Mouse (Mus musculus): Measurements from ENCODE around the gene Ccdc74a.

Ccdc74a gene

DNA sequence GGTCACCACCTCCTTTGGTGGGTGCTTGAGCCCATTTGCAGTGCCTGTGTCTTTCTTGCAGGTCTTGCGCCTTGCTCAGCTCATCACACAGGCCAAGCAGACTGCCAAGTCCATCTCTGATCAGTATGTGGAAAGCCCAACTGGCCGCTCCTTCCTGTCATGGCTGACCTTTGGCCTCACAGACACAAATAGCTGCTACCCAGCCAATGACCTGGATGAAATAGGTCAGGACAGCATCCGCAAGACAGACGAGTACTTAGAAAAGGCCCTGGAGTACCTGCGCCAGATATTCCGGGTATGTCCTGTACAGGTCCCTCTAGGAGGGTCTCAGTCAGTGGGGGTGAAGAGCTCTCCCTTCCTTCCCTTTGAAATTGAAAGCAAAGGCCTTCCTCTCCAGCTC, 5.0 kb upstream of the Ccdc74a start:
- no peak for DNase-seq (ENCODE audit: low read depth, low spot score)

DNA sequence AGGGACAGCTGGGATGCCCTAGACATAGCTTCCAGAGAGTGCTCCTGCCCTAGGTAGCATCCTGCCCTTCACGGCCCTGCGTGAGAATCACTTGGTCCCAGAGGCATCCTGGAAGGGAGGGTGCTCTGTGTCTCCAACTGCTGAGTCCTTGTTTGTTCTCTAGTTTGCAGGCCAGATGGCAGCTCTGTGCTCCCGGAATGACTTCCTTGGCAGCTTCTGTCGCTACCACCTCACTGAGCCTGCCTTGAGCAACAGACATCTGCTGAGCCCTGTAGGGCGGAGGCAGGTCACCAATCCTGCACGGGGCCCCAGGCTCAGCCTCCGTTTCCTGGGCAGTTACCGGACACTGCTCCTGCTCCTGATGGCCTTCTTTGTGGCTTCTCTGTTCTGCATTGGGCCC, 4.0 kb upstream of the Ccdc74a start:
- DNase-seq (ENCODE audit: low read depth, low spot score) = no peak

DNA sequence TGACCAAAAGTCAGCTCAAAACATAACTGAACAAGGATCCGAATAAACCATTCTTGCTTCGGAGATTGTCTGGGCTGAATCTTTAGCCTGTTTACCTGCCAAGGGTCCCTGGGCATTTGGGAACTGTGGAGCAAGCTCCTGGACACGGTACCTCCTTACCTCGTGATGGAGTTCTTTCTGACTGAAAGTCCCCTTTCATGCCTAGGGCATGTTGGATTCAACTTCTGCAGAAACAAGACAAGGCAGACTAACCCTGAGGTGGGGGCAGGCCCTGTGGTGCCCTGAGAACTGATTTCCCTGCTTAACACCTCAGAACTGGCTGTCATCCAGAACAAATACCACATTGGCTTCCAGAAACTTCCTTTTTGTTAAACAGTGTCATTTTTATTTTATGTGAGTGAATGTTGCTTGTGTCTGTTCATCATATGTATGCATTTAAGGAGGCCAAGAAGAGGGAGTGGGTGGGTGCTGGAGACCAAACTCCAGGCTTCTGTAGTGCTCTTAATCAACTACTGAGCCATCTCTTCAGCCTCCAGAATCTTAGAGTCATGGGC, 2.8 kb upstream of the Ccdc74a start:
- DNase-seq (ENCODE audit: low read depth, low spot score) = no peak

GRCm38 (mm10) chr16:17647156-17647555, 886 bp downstream of the Ccdc74a start:
- DNase-seq (ENCODE audit: low read depth, low spot score) = no peak

DNA sequence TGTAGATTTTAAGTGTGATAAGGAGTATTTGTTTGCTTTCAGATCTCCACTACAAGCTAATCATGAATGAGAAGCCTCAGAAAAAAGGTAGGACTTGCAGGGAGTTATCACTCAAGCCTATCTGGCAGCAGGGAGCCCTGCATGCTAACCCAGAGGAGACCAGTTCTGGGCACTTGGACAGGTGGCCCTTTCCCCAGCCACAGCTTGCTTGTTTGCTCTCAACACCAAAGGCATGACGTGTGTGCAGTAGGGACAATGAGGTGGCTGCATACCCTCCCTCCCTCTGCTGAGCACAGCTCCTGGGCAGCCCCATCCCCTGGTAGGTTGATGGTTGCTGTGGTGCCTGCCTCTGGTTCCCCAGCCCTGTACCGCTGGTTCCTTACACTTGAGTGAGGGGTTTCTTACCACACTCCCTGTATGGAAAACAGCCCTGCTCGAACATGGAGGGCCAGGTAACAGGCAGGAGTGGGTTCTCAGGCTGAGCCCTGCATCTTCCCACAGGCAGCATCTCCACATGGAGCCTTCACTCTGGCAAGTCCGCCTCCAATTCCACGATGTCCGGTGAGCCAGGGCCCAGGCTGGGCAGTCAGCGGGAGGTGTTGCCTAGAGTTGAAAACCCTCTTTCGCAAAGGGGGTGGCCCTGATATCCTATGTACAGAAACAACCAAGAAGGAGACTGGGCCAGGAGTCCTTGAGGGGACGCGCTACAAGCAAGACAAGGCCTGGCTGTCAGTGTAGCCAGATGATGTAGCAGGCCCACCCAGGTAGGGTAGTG, 1.5 kb downstream of the Ccdc74a start:
- no peak for DNase-seq (ENCODE audit: low read depth, low spot score)

DNA sequence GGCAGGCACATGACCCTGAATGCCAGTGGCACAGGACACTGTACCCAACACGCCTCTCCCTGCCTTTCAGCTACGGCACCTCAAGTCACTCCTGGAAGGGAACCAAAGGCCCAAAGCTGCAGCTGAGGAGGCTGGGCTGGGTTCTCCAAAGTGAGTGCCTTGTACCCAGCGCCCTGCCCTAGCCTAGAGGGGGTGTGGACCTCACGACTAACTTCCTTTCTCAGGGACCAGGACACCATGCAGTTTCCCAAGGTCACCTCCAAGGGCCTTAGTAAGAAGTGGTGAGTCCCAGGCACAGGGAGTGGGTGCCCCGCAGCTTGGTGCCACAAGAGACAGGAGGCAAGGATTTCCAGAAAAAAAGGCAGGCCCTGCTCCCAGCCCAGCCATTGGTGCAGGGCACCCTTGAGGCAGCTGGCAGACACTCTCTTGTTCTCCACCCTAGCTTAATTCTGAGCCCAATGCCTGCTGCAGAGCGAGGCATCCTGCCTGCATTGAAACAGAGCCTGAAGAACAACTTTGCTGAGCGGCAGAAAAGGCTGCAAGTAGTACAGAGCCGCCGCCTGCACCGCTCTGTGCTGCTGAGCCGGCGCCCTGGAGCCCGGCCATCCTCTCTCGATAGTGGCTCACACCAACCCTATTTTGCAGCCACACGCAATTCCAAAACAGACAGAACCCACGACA, 3.8 kb downstream of the Ccdc74a start:
- DNase-seq (ENCODE audit: low read depth, low spot score) = no peak

DNA sequence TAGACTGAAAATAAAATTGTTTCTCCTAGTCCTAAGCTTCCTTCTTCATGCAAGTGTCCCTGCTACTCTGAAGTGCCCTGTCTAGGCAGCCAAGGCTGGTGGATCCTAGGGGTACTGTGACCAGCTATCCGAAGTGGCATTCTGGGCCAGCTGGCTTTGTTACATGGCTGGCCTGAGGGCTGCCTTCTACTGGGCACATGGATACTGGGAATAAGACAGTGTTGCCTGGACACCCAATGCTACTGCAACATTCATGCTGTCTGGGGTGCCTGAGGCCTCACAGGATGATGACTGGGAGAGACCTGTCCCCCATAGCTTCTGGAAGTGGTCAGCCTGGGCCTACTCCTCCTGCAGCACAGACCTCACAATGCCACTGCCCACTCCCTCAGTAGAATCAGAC, 4.4 kb downstream of the Ccdc74a start:
- DNase-seq (ENCODE audit: low read depth, low spot score) = no peak

GRCm38 (mm10) chr16:17652607-17653006, 6.3 kb downstream of the Ccdc74a start:
- DNase-seq (ENCODE audit: low read depth, low spot score) = no peak

GRCm38 (mm10) chr16:17653601-17654000, 7.3 kb downstream of the Ccdc74a start:
- DNase-seq (ENCODE audit: low read depth, low spot score) = no peak

- DNase-seq (ENCODE audit: low read depth, low spot score) = no peak
These were observed 8.0 kb downstream of the Ccdc74a start for GRCm38 (mm10) chr16:17654188-17654795.

DNA sequence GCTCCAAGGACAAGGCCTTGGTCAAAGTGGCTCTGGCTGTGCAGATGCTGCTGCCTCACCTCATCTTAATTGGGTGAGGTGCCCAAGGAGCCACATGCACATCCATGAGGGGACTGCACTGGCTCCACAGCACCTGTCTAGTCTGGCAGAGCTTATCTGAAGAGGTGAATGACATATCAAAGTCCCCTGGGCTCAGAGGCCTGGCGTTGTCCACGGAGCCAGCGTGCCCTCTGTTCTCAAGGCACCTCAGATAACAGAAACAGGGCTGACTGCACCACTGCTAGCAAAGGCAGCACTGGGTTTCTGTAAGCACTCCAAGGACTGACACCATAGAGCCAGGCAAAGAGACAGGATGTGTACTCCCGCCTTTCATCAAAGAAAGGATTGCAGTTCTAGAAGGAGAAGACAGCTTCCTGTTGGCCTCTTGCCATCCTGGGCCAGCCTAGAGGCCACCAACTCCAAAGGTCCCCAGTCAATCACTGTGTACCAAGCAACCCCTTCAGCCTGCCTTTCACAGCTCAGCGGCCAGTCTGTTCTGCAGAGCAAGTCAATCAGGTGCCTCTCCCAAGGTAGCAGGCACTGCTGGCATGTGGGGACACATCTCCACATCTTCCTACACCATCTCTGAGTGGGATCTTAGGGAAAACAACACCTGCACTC, 10.1 kb downstream of the Ccdc74a start:
- DNase-seq (ENCODE audit: low read depth, low spot score) = no peak

- no peak for DNase-seq (ENCODE audit: low read depth, low spot score)
These were observed 19.3 kb downstream of the Ccdc74a start for GRCm38 (mm10) chr16:17665568-17665967.

- no peak for DNase-seq (ENCODE audit: low read depth, low spot score)
These were observed 23.6 kb downstream of the Ccdc74a start for GRCm38 (mm10) chr16:17669886-17670285.

DNA sequence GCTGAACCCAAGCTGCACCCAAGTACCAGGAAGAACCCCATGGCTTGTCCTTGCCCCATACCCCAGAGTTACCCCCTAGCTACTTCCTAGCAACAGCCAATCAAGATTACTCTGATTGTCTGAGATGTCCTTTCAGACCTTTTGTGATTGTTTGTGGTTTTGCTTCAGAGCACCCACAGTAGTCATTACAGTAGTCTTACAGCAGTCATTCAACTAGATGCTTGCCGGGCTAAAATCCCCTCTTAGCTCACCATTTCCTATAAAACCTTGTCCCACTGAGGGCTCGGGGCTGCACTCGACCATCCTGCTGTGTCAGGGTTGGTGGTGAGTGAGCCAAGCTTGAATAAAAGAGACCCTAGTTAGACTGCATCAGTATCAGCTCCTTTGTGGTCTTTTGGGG, 48.6 kb downstream of the Ccdc74a start:
- DNase-seq (ENCODE audit: low read depth, low spot score) = no peak
